25 mouse cellular contexts compared by ENCODE assay signal in the genomic region with DNA sequence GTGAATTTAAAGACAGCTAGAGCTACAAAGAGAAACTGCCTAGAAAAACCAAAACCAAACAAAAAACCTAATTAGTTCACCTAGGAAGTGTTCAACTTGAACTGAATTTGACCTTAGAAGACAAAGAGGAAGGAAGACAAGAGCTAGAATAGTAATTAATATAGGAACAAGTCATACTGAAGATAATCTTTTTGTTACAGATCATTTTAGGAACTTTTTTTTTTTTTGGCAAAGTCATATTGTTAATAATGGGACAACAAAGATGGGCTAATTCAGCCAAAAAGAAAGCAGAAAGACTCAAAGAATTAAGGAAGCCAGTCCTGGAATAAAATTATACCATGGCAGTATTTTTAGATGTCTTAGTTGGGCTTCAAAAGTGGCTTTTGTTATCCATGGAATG.
"Had no signal": no experiment of that assay in that cellular context is flagged by ENCODE, and none has a peak within 500 bp of the region (broad histone marks: within the 10 kb centered on the region; RNA-seq: fewer than 3 reads in every experiment).

No protein-coding gene starts in this region.

- H3K9me3 ChIP-seq: embryonic facial prominence, embryonic 10.5 days; embryonic facial prominence, embryonic 12.5 days; embryonic facial prominence, embryonic 13.5 days; embryonic facial prominence, embryonic 15.5 days; forebrain, embryonic 10.5 days; forebrain, embryonic 12.5 days; forebrain, embryonic 13.5 days; forebrain, embryonic 15.5 days had no signal

- H3K4me2 ChIP-seq: embryonic facial prominence, embryonic 12.5 days; embryonic facial prominence, embryonic 13.5 days; embryonic facial prominence, embryonic 15.5 days; forebrain, embryonic 12.5 days; forebrain, embryonic 13.5 days; forebrain, embryonic 15.5 days had no signal

- H3K4me3 ChIP-seq: embryonic facial prominence, embryonic 10.5 days; embryonic facial prominence, embryonic 12.5 days; embryonic facial prominence, embryonic 13.5 days; embryonic facial prominence, embryonic 15.5 days; erythroblast, embryonic 14.5 days; forebrain, embryonic 10.5 days; forebrain, embryonic 12.5 days; forebrain, embryonic 13.5 days; forebrain, embryonic 15.5 days; gastrocnemius, adult 2 months; heart, adult 2 months had no signal

- H3K27ac ChIP-seq: embryonic facial prominence, embryonic 10.5 days; embryonic facial prominence, embryonic 12.5 days; embryonic facial prominence, embryonic 13.5 days; embryonic facial prominence, embryonic 15.5 days; forebrain, embryonic 10.5 days; forebrain, embryonic 12.5 days; forebrain, embryonic 13.5 days; forebrain, embryonic 15.5 days; gastrocnemius, adult 2 months; heart, adult 2 months had no signal

- ATAC-seq: forebrain, embryonic 13.5 days; forebrain, embryonic 14.5 days; forebrain, embryonic 15.5 days; forebrain, embryonic 16.5 days; forebrain, postnatal 0 days had no signal

- DNase-seq: cerebellum, adult 9-11 months; cerebellum, postnatal 10 days; cerebellum, postnatal 14 days; cerebellum, postnatal 25 days; cerebellum, postnatal 36 days; embryo, embryonic 11 days; forebrain, postnatal 0 days; gastrocnemius, adult 2 months; gastrocnemius, postnatal 10 days; gastrocnemius, postnatal 14 days; gastrocnemius, postnatal 25 days; gastrocnemius, postnatal 36 days; heart, adult 18-20 months; heart, adult 2 months had no signal

- H3K27me3 ChIP-seq: embryonic facial prominence, embryonic 12.5 days; embryonic facial prominence, embryonic 13.5 days; embryonic facial prominence, embryonic 15.5 days; forebrain, embryonic 12.5 days; forebrain, embryonic 13.5 days; forebrain, embryonic 15.5 days had no signal

- H3K9ac ChIP-seq: embryonic facial prominence, embryonic 12.5 days; embryonic facial prominence, embryonic 13.5 days; embryonic facial prominence, embryonic 15.5 days; forebrain, embryonic 12.5 days; forebrain, embryonic 13.5 days; forebrain, embryonic 15.5 days; forebrain, postnatal 0 days had no signal
